Mouse (Mus musculus) heart, embryonic 14.5 days (tissue): Measurements from ENCODE around the gene Tmem108. TPM values are rescaled to one million over a fixed set of nuclear protein-coding genes. Genes with fewer than 3 reads are reported as not detected.

ENCODE experiments used
- ATAC-seq: fragments of 200-750 bp; cut with Nextera tagmentation; 2 replicates; pipeline ENCODE4 v1.8.0; 2017; ENCODE audit warnings: low read depth, moderate TSS enrichment; ENCODE audit not compliant: insufficient number of reproducible peaks, insufficient read depth, low FRiP score
- H3K27ac ChIP-seq, 2 experiments: fragments of 200-500 bp in 1 of 2; fragments of 300-500 bp in 1 of 2; sonication (generic) in 1 of 2; replicated peaks in 1 of 2; 2 replicates each; pipeline ENCODE4 v1.5.1; 2012 to 2014; ENCODE audit warnings: low read depth in 2 of 2, low read length in 2 of 2, control low read depth in 1 of 2, mild to moderate bottlenecking in 1 of 2, mixed read lengths in 1 of 2; ENCODE audit not compliant: control insufficient read depth in 1 of 2, insufficient read depth in 1 of 2
- H3K27me3 ChIP-seq: fragments of 300-500 bp; sonication (generic); 2 replicates; pipeline ENCODE4 v1.6.1; 2014; ENCODE audit warnings: mild to moderate bottlenecking, low read length, control low read depth; ENCODE audit not compliant: control insufficient read depth, insufficient read depth
- H3K36me3 ChIP-seq: fragments of 300-500 bp; sonication (generic); 2 replicates; pipeline ENCODE4 v1.6.1; 2014; ENCODE audit warnings: mild to moderate bottlenecking, control low read depth, low read length, mixed read lengths; ENCODE audit not compliant: control insufficient read depth, insufficient read depth
- H3K4me1 ChIP-seq, 2 experiments: fragments of 200-500 bp in 1 of 2; fragments of 300-500 bp in 1 of 2; sonication (generic) in 1 of 2; 2 replicates each; pipeline ENCODE4 v1.6.1; 2012 to 2014; ENCODE audit warnings: low read length in 2 of 2, control low read depth in 1 of 2, mixed read lengths in 1 of 2; ENCODE audit not compliant: control insufficient read depth in 2 of 2, insufficient read depth in 2 of 2
- H3K4me2 ChIP-seq: fragments of 300-500 bp; sonication (generic); 2 replicates; pipeline ENCODE4 v1.6.1; 2014; ENCODE audit warnings: mild to moderate bottlenecking, low read length
- H3K4me3 ChIP-seq, 2 experiments: fragments of 200-500 bp in 1 of 2; fragments of 300-500 bp in 1 of 2; sonication (generic) in 1 of 2; 2 replicates each; pipeline ENCODE4 v1.5.1; 2012 to 2014; ENCODE audit warnings: low read length in 2 of 2, mild to moderate bottlenecking in 2 of 2, control low read depth in 1 of 2, low read depth in 1 of 2, moderate library complexity in 1 of 2; ENCODE audit not compliant: control insufficient read depth in 1 of 2, insufficient read depth in 1 of 2
- H3K9ac ChIP-seq: fragments of 300-500 bp; sonication (generic); 2 replicates; pipeline ENCODE4 v1.6.1; 2014; ENCODE audit warnings: mild to moderate bottlenecking, low read length
- H3K9me3 ChIP-seq: fragments of 300-500 bp; sonication (generic); 2 replicates; pipeline ENCODE4 v1.6.1; 2016; ENCODE audit warnings: low read length, control low read depth; ENCODE audit not compliant: control insufficient read depth
- WGBS: fragments of 180-500 bp; shearing (Covaris S2); extraction: QIAGEN DNeasy Blood & Tissue Kit; methylation state at CpG from one replicate; pipeline ENCODE4 v1.1.7; 2014; 5-methylcytosine and 5-hydroxymethylcytosine counted together
- polyA plus RNA-seq: library from polyadenylated mRNA; unstranded; fragments of >200 nt; fragmentation: Nextera tagmentation; extraction: Ambion mirVana; gene quantifications from 2 replicates; pipeline ENCODE4 v1.2.1, GENCODE M21; 2014

Tmem108 gene
- polyA plus RNA-seq, 1 experiment from 2014 or later, result 74.3 TPM

- Histone ChIP-seq H3K36me3 (no peaks in the 10 kb centered on the region), H3K4me1 (peaks cover 9 to 23% of the 10 kb centered on the region in 2 experiments), H3K27ac (no peak overlapping the region; a peak in 2 of 4 replicates), H3K4me3 (no peak overlapping the region), H3K9me3 (no peaks in the 10 kb centered on the region), H3K27me3 (no peaks in the 10 kb centered on the region), H3K9ac (no peak overlapping the region), H3K4me2 (no peak overlapping the region)
- whole genome bisulfite sequencing, result 56% methylated on average over 3 of the region's 3 CpGs
- no peak for ATAC-seq
These were observed 124.2 kb downstream of the Tmem108 start for GRCm38 (mm10) chr9:103637451-103637850.

- Histone ChIP-seq H3K36me3 (no peaks in the 10 kb centered on the region), H3K4me2 (no peak overlapping the region), H3K27me3 (no peaks in the 10 kb centered on the region), H3K27ac (no peak overlapping the region; a peak in 2 of 4 replicates), H3K4me1 (peaks cover 12 to 25% of the 10 kb centered on the region in 2 experiments), H3K9me3 (no peaks in the 10 kb centered on the region), H3K9ac (no peak overlapping the region), H3K4me3 (no peak overlapping the region)
- WGBS, result 36% methylated on average over 3 of the region's 3 CpGs
- ATAC-seq, result 0 out of 2 replicates have a peak, but pooled peaks have one; percentile 22
These were observed 124.8 kb downstream of the Tmem108 start for GRCm38 (mm10) chr9:103636847-103637246.

- Histone ChIP-seq H3K4me3 (no peak overlapping the region), H3K9ac (no peak overlapping the region), H3K27ac (peak overlapping the region; percentile 2 to 12; a peak in 2 of 4 replicates), H3K4me1 (peaks cover 11 to 23% of the 10 kb centered on the region in 2 experiments), H3K4me2 (no peak overlapping the region), H3K36me3 (no peaks in the 10 kb centered on the region), H3K27me3 (no peaks in the 10 kb centered on the region), H3K9me3 (no peaks in the 10 kb centered on the region)
- ATAC-seq, result no peak
- 52% methylated on average over 9 of the region's 9 CpGs for WGBS
These were observed 132.7 kb downstream of the Tmem108 start for GRCm38 (mm10) chr9:103628861-103629469.

GRCm38 (mm10) chr9:103627404-103627900 lies 134.2 kb downstream of the Tmem108 start:
- WGBS, result 85% methylated on average over 8 of the region's 8 CpGs
- Histone ChIP-seq H3K4me2 (no peak overlapping the region), H3K9me3 (no peaks in the 10 kb centered on the region), H3K4me1 (peaks cover 20 to 34% of the 10 kb centered on the region in 2 experiments), H3K9ac (no peak overlapping the region), H3K4me3 (no peak overlapping the region), H3K27me3 (no peaks in the 10 kb centered on the region), H3K36me3 (no peaks in the 10 kb centered on the region), H3K27ac (no peak overlapping the region)
- ATAC-seq, result no peak

- no peak overlapping the region for H3K4me3 ChIP-seq
- H3K4me2 ChIP-seq, result no peak overlapping the region
- H3K36me3 ChIP-seq, result no peaks in the 10 kb centered on the region
- H3K27ac ChIP-seq, result no peak overlapping the region
- H3K9me3 ChIP-seq, result no peaks in the 10 kb centered on the region
- H3K4me1 ChIP-seq, result peaks cover 18 to 33% of the 10 kb centered on the region in 2 experiments
- H3K27me3 ChIP-seq, result no peaks in the 10 kb centered on the region
- no peak overlapping the region for H3K9ac ChIP-seq
- ATAC-seq, result no peak
- 86% methylated on average over 4 of the region's 4 CpGs for WGBS
These were observed 135.5 kb downstream of the Tmem108 start for GRCm38 (mm10) chr9:103626156-103626555.

GRCm38 (mm10) chr9:103624649-103625048 lies 137.0 kb downstream of the Tmem108 start:
- H3K36me3 ChIP-seq, result no peaks in the 10 kb centered on the region
- no peak overlapping the region for H3K4me2 ChIP-seq
- no peaks in the 10 kb centered on the region for H3K27me3 ChIP-seq
- H3K9ac ChIP-seq, result no peak overlapping the region
- 26% methylated on average over 1 of the region's 1 CpGs for WGBS
- H3K27ac ChIP-seq, result no peak overlapping the region
- ATAC-seq, result peak; percentile 59
- peaks cover 18 to 37% of the 10 kb centered on the region in 2 experiments for H3K4me1 ChIP-seq
- H3K4me3 ChIP-seq, result no peak overlapping the region
- H3K9me3 ChIP-seq, result no peaks in the 10 kb centered on the region

- no peak overlapping the region for H3K4me3 ChIP-seq
- 65% methylated on average over 19 of the region's 19 CpGs for WGBS
- H3K27me3 ChIP-seq, result no peaks in the 10 kb centered on the region
- peaks cover 17 to 35% of the 10 kb centered on the region in 2 experiments for H3K4me1 ChIP-seq
- H3K36me3 ChIP-seq, result no peaks in the 10 kb centered on the region
- peak overlapping the region; percentile 11 for H3K4me2 ChIP-seq
- H3K9me3 ChIP-seq, result no peaks in the 10 kb centered on the region
- ATAC-seq, result no peak
- H3K9ac ChIP-seq, result peak overlapping the region; percentile 52
- H3K27ac ChIP-seq, result peak overlapping the region; percentile 61 to 76
These were observed 137.9 kb downstream of the Tmem108 start for GRCm38 (mm10) chr9:103623560-103624316.
